In the genomic region with DNA sequence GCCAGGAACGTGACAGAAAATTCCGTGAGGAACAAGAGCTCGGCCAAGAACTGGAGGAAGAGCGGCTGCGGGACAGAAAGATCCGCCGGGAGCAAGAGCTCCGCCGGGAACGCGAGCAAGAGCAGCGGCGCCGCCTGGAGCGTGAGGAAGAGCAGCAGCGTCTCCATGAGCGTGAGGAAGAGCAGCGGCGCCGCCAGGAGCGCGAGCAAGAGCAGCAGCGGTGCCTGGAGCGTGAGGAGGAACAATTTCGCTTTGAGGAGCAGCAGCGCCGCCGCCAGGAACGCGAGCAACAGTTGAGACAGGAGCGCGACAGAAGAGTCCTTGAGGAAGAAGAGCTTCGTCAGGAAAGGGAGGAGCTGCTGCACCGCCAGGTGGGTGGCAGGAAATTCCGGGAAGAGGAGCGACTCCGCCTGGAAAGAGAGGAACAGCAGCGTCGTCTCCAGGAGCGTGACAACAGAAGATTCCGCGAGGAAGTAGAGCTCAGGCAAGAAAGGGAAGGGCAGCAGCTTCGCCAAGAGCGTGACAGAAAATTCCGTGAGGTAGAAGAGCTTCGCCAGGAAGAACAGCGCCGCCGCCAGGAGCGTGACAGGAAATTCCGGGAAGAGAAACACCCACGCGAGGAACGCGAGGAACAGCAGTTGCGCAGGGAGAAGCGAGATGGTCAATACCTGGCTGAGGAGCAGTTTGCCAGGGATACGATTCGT, we compare ENCODE assay signal across 8 mouse cellular contexts. TPM values are rescaled to one million over a fixed set of nuclear protein-coding genes. Genes with fewer than 3 reads are reported as not detected.
DNase-seq lines count a peak whose midpoint lies in the region; ATAC-seq and TF ChIP-seq lines count a peak whose summit lies in the region.

No protein-coding gene starts in this region.

- peaks cover 34% of the 10 kb centered on the region for H3K4me1 ChIP-seq in E14TG2a.4 (replicated peaks; ENCODE audit: low read depth, low read length)
- peaks cover 25% of the 10 kb centered on the region for H3K4me1 ChIP-seq in forebrain, embryonic 16.5 days (replicated peaks; ENCODE audit: control insufficient read depth, insufficient read depth, low read length)
- 0 out of 2 replicates have a peak, but pooled peaks cover 4% of the 10 kb centered on the region for H3K4me1 ChIP-seq in hindbrain, embryonic 11.5 days (replicated peaks; ENCODE audit: control insufficient read depth, insufficient read depth, low read length)
- H3K4me1 ChIP-seq in lung, embryonic 14.5 days (ENCODE audit: insufficient read depth), result no peaks in the 10 kb centered on the region; the same call in none of the 2 replicates

- 0 out of 2 replicates have a peak, but pooled peaks have one; percentile 7 for TF ChIP-seq CTCF in E14TG2a.4 (conservative IDR thresholded peaks at IDR 0.05; ENCODE audit: low read length)
- TF ChIP-seq CTCF in lung, embryonic 14.5 days (IDR thresholded peaks at IDR 0.05; ENCODE audit: low read depth), result peak; percentile 48

- peak overlapping the region; percentile 95 for H3K4me2 ChIP-seq in forebrain, embryonic 16.5 days (ENCODE audit: low read length)
- H3K4me2 ChIP-seq in hindbrain, embryonic 11.5 days (replicated peaks; ENCODE audit: low read depth, low read length), result peak overlapping the region; percentile 75
- peak overlapping the region; percentile 87 for H3K4me2 ChIP-seq in lung, embryonic 14.5 days

- H3K9ac ChIP-seq in forebrain, embryonic 16.5 days (replicated peaks; ENCODE audit: low read depth, low read length), result peak overlapping the region; percentile 18
- peak overlapping the region; percentile 21; the same call in 1 of the 2 replicates for H3K9ac ChIP-seq in hindbrain, embryonic 11.5 days (ENCODE audit: low read depth, low read length)
- H3K9ac ChIP-seq in lung, embryonic 14.5 days, result peak overlapping the region; percentile 38

- peak overlapping the region; percentile 73 for H3K4me3 ChIP-seq in E14TG2a.4 (replicated peaks; ENCODE audit: low read length)
- H3K4me3 ChIP-seq in forebrain, embryonic 16.5 days (replicated peaks; ENCODE audit: low read length), result peak overlapping the region; percentile 70
- peak overlapping the region; percentile 54 for H3K4me3 ChIP-seq in hindbrain, embryonic 11.5 days (ENCODE audit: low read depth, low read length)
- peak overlapping the region; percentile 49 for H3K4me3 ChIP-seq in lung, embryonic 14.5 days (ENCODE audit: low read depth, low read length)

- under 1% methylated on average over 59 of the region's 59 CpGs for WGBS in forebrain, embryonic 16.5 days
- under 1% methylated on average over 59 of the region's 59 CpGs for WGBS in hindbrain, embryonic 11.5 days
- under 1% methylated on average over 59 of the region's 59 CpGs for WGBS in lung, embryonic 14.5 days

- no peaks in the 10 kb centered on the region for H3K9me3 ChIP-seq in E14TG2a.4 (ENCODE audit: low read length)
- H3K9me3 ChIP-seq in forebrain, embryonic 16.5 days (ENCODE audit: control insufficient read depth, low read length), result no peaks in the 10 kb centered on the region
- H3K9me3 ChIP-seq in hindbrain, embryonic 11.5 days (ENCODE audit: control insufficient read depth, low read length), result no peaks in the 10 kb centered on the region
- H3K9me3 ChIP-seq in lung, embryonic 14.5 days (ENCODE audit: low read depth, low read length), result no peaks in the 10 kb centered on the region

- H3K27ac ChIP-seq in forebrain, embryonic 16.5 days (ENCODE audit: low read length), result no peak overlapping the region
- no peak overlapping the region for H3K27ac ChIP-seq in hindbrain, embryonic 11.5 days (ENCODE audit: low read depth, low read length)
- H3K27ac ChIP-seq in lung, embryonic 14.5 days (ENCODE audit: low read depth), result 0 out of 2 replicates have a peak overlapping the region, but pooled peaks have one; percentile 24

- no peaks in the 10 kb centered on the region for H3K36me3 ChIP-seq in E14TG2a.4 (ENCODE audit: insufficient read depth, low read length)
- H3K36me3 ChIP-seq in forebrain, embryonic 16.5 days (ENCODE audit: control insufficient read depth, insufficient read depth), result no peaks in the 10 kb centered on the region
- no peaks in the 10 kb centered on the region for H3K36me3 ChIP-seq in hindbrain, embryonic 11.5 days (ENCODE audit: control insufficient read depth, insufficient read depth, low read length)
- H3K36me3 ChIP-seq in lung, embryonic 14.5 days (ENCODE audit: insufficient read depth), result no peaks in the 10 kb centered on the region

- ATAC-seq in forebrain, embryonic 16.5 days, result peak; percentile 71
- ATAC-seq in hindbrain, embryonic 11.5 days (ENCODE audit: low FRiP score), result peak; percentile 57
- ATAC-seq in lung, embryonic 14.5 days (ENCODE audit: insufficient read depth), result peak; percentile 59

- peak; percentile 12 for DNase-seq in cerebellum, adult 11 months
- peak; percentile 75 for DNase-seq in hindbrain, embryonic 11.5 days (ENCODE audit: low spot score)
- DNase-seq in layer of hippocampus, adult 9-11 months, result peak; percentile 61
- DNase-seq in lung, embryonic 14.5 days, result peak; percentile 85
- DNase-seq in ovary, postnatal 10 days (ENCODE audit: low spot score), result peak; percentile 10
- no peak for DNase-seq in spleen, postnatal 10 days (ENCODE audit: low spot score in 2 of 2)

- H3K27me3 ChIP-seq in E14TG2a.4 (ENCODE audit: insufficient read depth, low read length), result peaks cover 63% of the 10 kb centered on the region
- peaks cover 24% of the 10 kb centered on the region for H3K27me3 ChIP-seq in forebrain, embryonic 16.5 days (replicated peaks; ENCODE audit: control insufficient read depth, insufficient read depth, low read length)
- H3K27me3 ChIP-seq in hindbrain, embryonic 11.5 days (ENCODE audit: control insufficient read depth, insufficient read depth, low read length), result peaks cover 32% of the 10 kb centered on the region
- peaks cover 29% of the 10 kb centered on the region for H3K27me3 ChIP-seq in lung, embryonic 14.5 days (ENCODE audit: insufficient read depth, low read length)

RNA-seq across cellular contexts. Expression of a gene that starts 5.2 kb away (rescaled TPM):
- 0.48 and 0.90 TPM in 2 replicates for polyA plus RNA-seq in forebrain, embryonic 16.5 days (2015; fragmentation: Nextera tagmentation; extraction: Ambion mirVana)
- polyA plus RNA-seq in hindbrain, embryonic 11.5 days (2014; fragmentation: Nextera tagmentation; extraction: Ambion mirVana), result 0.86 and 1.3 TPM in 2 replicates
- polyA plus RNA-seq in lung, embryonic 14.5 days (2014; fragmentation: Nextera tagmentation; extraction: Ambion mirVana), result 1.4 and 1.9 TPM in 2 replicates

RNA-seq across cellular contexts. Expression of a gene that starts 21.3 kb away (rescaled TPM):
- not detected in 2 replicates for polyA plus RNA-seq in forebrain, embryonic 16.5 days (2015; fragmentation: Nextera tagmentation; extraction: Ambion mirVana)
- not detected in 2 replicates for polyA plus RNA-seq in hindbrain, embryonic 11.5 days (2014; fragmentation: Nextera tagmentation; extraction: Ambion mirVana)
- not detected in 2 replicates for polyA plus RNA-seq in lung, embryonic 14.5 days (2014; fragmentation: Nextera tagmentation; extraction: Ambion mirVana)

RNA-seq across cellular contexts. Expression of a gene that starts 53.8 kb away (rescaled TPM):
- polyA plus RNA-seq in forebrain, embryonic 16.5 days (2015; fragmentation: Nextera tagmentation; extraction: Ambion mirVana), result not detected in 2 replicates
- not detected in 2 replicates for polyA plus RNA-seq in hindbrain, embryonic 11.5 days (2014; fragmentation: Nextera tagmentation; extraction: Ambion mirVana)
- not detected in 2 replicates for polyA plus RNA-seq in lung, embryonic 14.5 days (2014; fragmentation: Nextera tagmentation; extraction: Ambion mirVana)

Comparison
In these comparisons a context has a peak if more than half of its experiments do, and no peak if none do; other contexts are left out.
1. DNase-seq: peak in cerebellum, adult 11 months (single experiment), hindbrain, embryonic 11.5 days (single experiment), layer of hippocampus, adult 9-11 months (single experiment), lung, embryonic 14.5 days (single experiment) and ovary, postnatal 10 days (single experiment); none in spleen, postnatal 10 days (0 of 2).
2. Peak in every context shown above with its lines, with median percentiles within 50 percentile points of each other: H3K4me3 ChIP-seq, ATAC-seq, H3K4me2 ChIP-seq and H3K9ac ChIP-seq.